Mouse (Mus musculus): Measurements from ENCODE around the gene Cdc42bpa. TPM values are rescaled to one million over a fixed set of nuclear protein-coding genes. Genes with fewer than 3 reads are reported as not detected.
A peak's percentile ranks its signal among the peaks of the same experiment; 100 is the strongest.

Cdc42bpa gene
- total RNA-seq, 2 experiments from 2014 or later: 21.7 to 21.9 TPM

GRCm38 (mm10) chr1:180183525-180184159 is 223.4 kb downstream of the Cdc42bpa start:
- intact Hi-C loops (cut with DNase I): no loop called here
- no peak for DNase-seq

- intact Hi-C loops (cut with DNase I): no loop called here
- DNase-seq: no peak
These were observed 224.5 kb downstream of the Cdc42bpa start for GRCm38 (mm10) chr1:180184768-180185167.

GRCm38 (mm10) chr1:180185877-180186276 is 225.6 kb downstream of the Cdc42bpa start:
- intact Hi-C loops (cut with DNase I): no loop called here
- DNase-seq: no peak

GRCm38 (mm10) chr1:180186371-180186770 is 226.1 kb downstream of the Cdc42bpa start:
- intact Hi-C loops (cut with DNase I): no loop called here

GRCm38 (mm10) chr1:180188951-180189350 is 228.7 kb downstream of the Cdc42bpa start:
- peak in 1 of 2 experiments; percentile 52 for DNase-seq
- intact Hi-C loops (cut with DNase I): no loop called here

More at GRCm38 (mm10) chr1:180186371-180186770, 226.1 kb downstream of the Cdc42bpa start:
- DNase-seq: no peak

GRCm38 (mm10) chr1:180191112-180191511 is 230.8 kb downstream of the Cdc42bpa start:
- intact Hi-C loops (cut with DNase I): no loop called here
- DNase-seq: no peak

- DNase-seq: no peak
- intact Hi-C loops (cut with DNase I): no loop called here
These were observed 231.5 kb downstream of the Cdc42bpa start for GRCm38 (mm10) chr1:180191651-180192220.

GRCm38 (mm10) chr1:180192866-180193265 is 232.6 kb downstream of the Cdc42bpa start:
- intact Hi-C loops (cut with DNase I): no loop called here
- DNase-seq: no peak

GRCm38 (mm10) chr1:180193391-180193935 is 233.2 kb downstream of the Cdc42bpa start:
- DNase-seq: no peak
- intact Hi-C loops (cut with DNase I): no loop called here

- intact Hi-C loops (cut with DNase I): no loop called here
- no peak for DNase-seq
These were observed 233.8 kb downstream of the Cdc42bpa start for GRCm38 (mm10) chr1:180194048-180194447.

GRCm38 (mm10) chr1:180194781-180195471 is 234.7 kb downstream of the Cdc42bpa start:
- intact Hi-C loops (cut with DNase I): no loop called here
- peak; percentile 58 to 66 for DNase-seq

GRCm38 (mm10) chr1:180195703-180196381 is 235.6 kb downstream of the Cdc42bpa start:
- peak; percentile 96 to 97 for DNase-seq
- intact Hi-C loops (cut with DNase I): no loop called here

GRCm38 (mm10) chr1:180196508-180196907 is 236.2 kb downstream of the Cdc42bpa start:
- DNase-seq: no peak

GRCm38 (mm10) chr1:180197956-180198355 is 237.7 kb downstream of the Cdc42bpa start:
- intact Hi-C loops (cut with DNase I): no loop called here
- DNase-seq: no peak

More at GRCm38 (mm10) chr1:180196508-180196907, 236.2 kb downstream of the Cdc42bpa start:
- intact Hi-C loops (cut with DNase I): no loop called here

- no peak for DNase-seq
- intact Hi-C loops (cut with DNase I): no loop called here
These were observed 238.9 kb downstream of the Cdc42bpa start, which contains the start of gene Coq8a for GRCm38 (mm10) chr1:180198959-180199714. Coq8a (minus strand) TSS chr1:180199602.

- intact Hi-C loops (cut with DNase I): no loop called here
These were observed 239.4 kb downstream of the Cdc42bpa start for GRCm38 (mm10) chr1:180199715-180200050.

GRCm38 (mm10) chr1:180200722-180201121 is 240.4 kb downstream of the Cdc42bpa start:
- peak in 1 of 2 experiments; percentile 38 for DNase-seq
- intact Hi-C loops (cut with DNase I): no loop called here

More at GRCm38 (mm10) chr1:180199715-180200050, 239.4 kb downstream of the Cdc42bpa start:
- DNase-seq: no peak

GRCm38 (mm10) chr1:180208370-180208769 is 248.1 kb downstream of the Cdc42bpa start:
- DNase-seq: no peak
- intact Hi-C loops (cut with DNase I): no loop called here

GRCm38 (mm10) chr1:180210031-180210432 is 249.8 kb downstream of the Cdc42bpa start:
- intact Hi-C loops (cut with DNase I): no loop called here
- DNase-seq: peak in 1 of 2 experiments; percentile 34

- DNase-seq: peak in 1 of 2 experiments; percentile 50
- intact Hi-C loops (cut with DNase I): no loop called here
These were observed 250.6 kb downstream of the Cdc42bpa start for GRCm38 (mm10) chr1:180210781-180211271.
